Mouse (Mus musculus): ENCODE measurements at regions not wholly inside any gene's neighbourhood (a gene's known extent, or its start where the extent isn't known, plus 50 kb on each side); places are given as distances from the start of the nearest gene placed in this dataset.

- DNase-seq (ENCODE audit: low spot score in 2 of 2), result peak in 1 of 2 experiments; percentile 5
Measured at GRCm38 (mm10) chr12:66157630-66158292, 126.4 kb downstream of the Rpl10l start.

DNA sequence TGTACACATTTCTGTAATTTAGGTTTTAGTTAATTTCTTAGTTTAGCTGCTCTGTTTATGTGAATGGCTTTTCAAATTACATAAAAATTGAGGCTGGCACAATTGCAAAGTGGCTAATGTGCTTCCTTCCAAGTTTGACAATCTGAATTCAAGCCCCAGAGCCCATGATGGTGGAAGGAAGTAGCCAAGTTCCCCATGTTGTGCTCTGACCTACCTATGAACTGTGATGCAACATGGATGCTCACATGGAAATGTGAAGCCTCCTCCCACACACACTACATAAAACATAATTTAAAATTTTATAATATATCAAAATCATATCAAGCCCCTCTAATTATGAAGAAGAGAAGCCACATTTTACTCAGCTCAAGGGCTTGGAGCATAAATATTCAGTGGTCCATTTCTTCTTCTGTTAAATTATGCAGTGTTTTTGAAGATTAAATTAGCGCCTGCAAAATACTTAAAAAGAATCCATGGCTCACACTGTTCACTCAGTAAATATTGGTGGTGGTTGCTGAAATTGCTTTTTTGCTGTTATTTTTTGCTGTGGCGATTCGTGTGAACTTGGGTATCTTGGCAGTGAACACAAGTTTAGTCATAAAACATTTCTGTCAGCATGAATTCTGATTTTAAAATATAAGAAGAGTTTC is 127.1 kb downstream of the Rpl10l start:
- peak; percentile 4 to 16 for DNase-seq (ENCODE audit: low spot score in 2 of 2)

- no peak for DNase-seq (ENCODE audit: low spot score in 2 of 2)
Measured at GRCm38 (mm10) chr12:66130909-66131308, 153.3 kb downstream of the Rpl10l start.

GRCm38 (mm10) chr12:66119565-66119964 is 164.6 kb downstream of the Rpl10l start:
- DNase-seq (ENCODE audit: low spot score in 2 of 2), result no peak

DNA sequence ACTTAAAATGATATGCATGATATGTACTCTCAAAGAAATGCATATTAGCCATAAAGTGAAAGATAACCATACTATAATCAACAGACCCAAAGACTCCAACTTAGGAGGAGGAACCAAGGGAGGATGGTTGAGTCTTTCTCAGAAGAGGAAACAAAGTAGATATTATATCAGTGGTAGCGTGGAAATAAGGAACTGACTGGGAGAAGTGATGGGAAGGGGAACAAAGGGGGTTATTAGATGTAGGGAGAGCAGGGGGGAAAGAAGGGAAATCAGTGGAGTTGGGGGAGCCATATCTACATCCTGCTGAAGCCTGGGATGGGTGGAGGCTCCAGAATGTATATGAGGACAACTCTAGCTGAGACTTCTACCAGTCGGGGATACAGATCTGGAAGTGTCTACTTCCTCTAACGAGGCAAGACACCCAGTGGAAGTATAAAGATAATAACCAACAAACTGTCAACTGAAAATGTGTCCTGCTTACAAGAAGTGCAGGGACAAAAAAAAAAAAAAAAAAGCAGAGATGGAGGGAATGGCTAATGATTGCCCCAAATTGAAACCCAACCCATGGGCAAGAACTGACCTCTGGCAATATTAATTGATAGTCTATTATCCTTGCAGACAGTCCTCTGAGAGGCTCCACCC is 193.3 kb downstream of the Rpl10l start:
- DNase-seq (ENCODE audit: low spot score in 2 of 2), result no peak

GRCm38 (mm10) chr12:66060326-66060725 is 223.9 kb downstream of the Rpl10l start:
- no peak for DNase-seq (ENCODE audit: low spot score in 2 of 2)

DNA sequence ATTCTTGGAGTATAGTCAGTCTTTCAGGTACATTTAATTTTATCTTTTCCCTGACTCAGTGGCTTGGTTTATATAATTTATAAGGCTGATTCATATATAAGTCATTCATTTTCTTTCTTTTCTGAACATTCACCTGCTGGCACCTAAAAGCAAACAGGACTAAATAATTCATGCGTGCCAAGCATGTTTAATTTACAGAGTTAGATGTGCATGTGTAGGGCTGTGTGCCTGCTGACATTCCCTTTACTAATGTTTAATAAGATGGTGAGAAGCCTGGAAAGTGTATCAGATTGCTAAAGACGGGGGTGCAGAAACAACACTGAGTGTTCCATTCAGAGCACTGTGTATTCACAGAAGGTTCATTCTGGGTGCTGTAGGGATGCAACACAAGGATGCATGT is 229.0 kb downstream of the Rpl10l start:
- DNase-seq (ENCODE audit: low spot score in 2 of 2), result no peak

GRCm38 (mm10) chr12:66048936-66049335 is 235.3 kb downstream of the Rpl10l start:
- no peak for DNase-seq (ENCODE audit: low spot score in 2 of 2)

GRCm38 (mm10) chr12:66036281-66036680 is 247.9 kb downstream of the Rpl10l start:
- DNase-seq (ENCODE audit: low spot score in 2 of 2), result peak in 1 of 2 experiments; percentile 2

GRCm38 (mm10) chr12:66027535-66027934 is 256.7 kb downstream of the Rpl10l start:
- no peak for DNase-seq (ENCODE audit: low spot score in 2 of 2)

GRCm38 (mm10) chr12:66012706-66013105 is 271.5 kb downstream of the Rpl10l start:
- no peak for DNase-seq (ENCODE audit: low spot score in 2 of 2)
